Mouse (Mus musculus): Measurements from ENCODE around the gene Gal3st4. TPM values are rescaled to one million over a fixed set of nuclear protein-coding genes. Genes with fewer than 3 reads are reported as not detected.

Gene Gal3st4
- not detected in 2 replicates for polyA plus RNA-seq (2012; ENCODE audit: insufficient read depth, low replicate concordance)

GRCm38 (mm10) chr5:138272409-138272923 is at the start of gene Gal3st4:
TSS of gene Gal3st4 (minus strand) at chr5:138272840.
- H3K9me3 ChIP-seq = no peaks in the 10 kb centered on the region

GRCm38 (mm10) chr5:138312795-138313194 is 40.2 kb upstream of the Gal3st4 start:
- Histone ChIP-seq H3K27me3 (replicated peaks) (no peaks in the 10 kb centered on the region), H3K9me3 (peaks cover 1% of the 10 kb centered on the region), H3K4me1 (no peaks in the 10 kb centered on the region), H3K4me3 (replicated peaks) (no peak overlapping the region), H3K36me3 (replicated peaks; ENCODE audit: low read length) (no peaks in the 10 kb centered on the region)
- TF ChIP-seq GATA1 (IDR thresholded peaks at IDR 0.05; ENCODE audit: borderline replicate concordance, low read length) = no peak
- no peak for TF ChIP-seq FLI1 (IDR thresholded peaks at IDR 0.05; ENCODE audit: low read length)

More at GRCm38 (mm10) chr5:138272409-138272923, at the start of gene Gal3st4:
- no peak within 1 kb of the TSS for H3K4me3 ChIP-seq (replicated peaks)
- no peak for TF ChIP-seq GATA1 (IDR thresholded peaks at IDR 0.05; ENCODE audit: borderline replicate concordance, low read length)
- no peak for TF ChIP-seq FLI1 (IDR thresholded peaks at IDR 0.05; ENCODE audit: low read length)
- peaks cover 50% of the 10 kb centered on the region for H3K4me1 ChIP-seq
- peaks cover 42% of the 10 kb centered on the region for H3K27me3 ChIP-seq (replicated peaks)
- no peaks in the 10 kb centered on the region for H3K36me3 ChIP-seq (replicated peaks; ENCODE audit: low read length)

- Histone ChIP-seq H3K27me3 (replicated peaks) (no peaks in the 10 kb centered on the region), H3K36me3 (replicated peaks; ENCODE audit: low read length) (peaks cover 2% of the 10 kb centered on the region), H3K4me3 (replicated peaks) (no peak overlapping the region), H3K9me3 (no peaks in the 10 kb centered on the region), H3K4me1 (peaks cover 11% of the 10 kb centered on the region)
- TF ChIP-seq GATA1 (IDR thresholded peaks at IDR 0.05; ENCODE audit: borderline replicate concordance, low read length) = no peak
- TF ChIP-seq FLI1 (IDR thresholded peaks at IDR 0.05; ENCODE audit: low read length) = no peak
Measured at GRCm38 (mm10) chr5:138299613-138300012, 27.0 kb upstream of the Gal3st4 start.

- Histone ChIP-seq H3K9me3 (no peaks in the 10 kb centered on the region), H3K27me3 (replicated peaks) (no peaks in the 10 kb centered on the region), H3K4me3 (replicated peaks) (no peak overlapping the region), H3K36me3 (replicated peaks; ENCODE audit: low read length) (no peaks in the 10 kb centered on the region), H3K4me1 (no peaks in the 10 kb centered on the region)
- TF ChIP-seq FLI1 (IDR thresholded peaks at IDR 0.05; ENCODE audit: low read length) (no peak), GATA1 (IDR thresholded peaks at IDR 0.05; ENCODE audit: borderline replicate concordance, low read length) (no peak)
Measured at GRCm38 (mm10) chr5:138294158-138294557, 21.5 kb upstream of the Gal3st4 start.

GRCm38 (mm10) chr5:138291638-138292037 is 19.0 kb upstream of the Gal3st4 start:
- Histone ChIP-seq H3K27me3 (replicated peaks) (no peaks in the 10 kb centered on the region), H3K4me1 (no peaks in the 10 kb centered on the region), H3K4me3 (replicated peaks) (no peak overlapping the region), H3K36me3 (replicated peaks; ENCODE audit: low read length) (no peaks in the 10 kb centered on the region), H3K9me3 (peaks cover 3% of the 10 kb centered on the region)
- TF ChIP-seq FLI1 (IDR thresholded peaks at IDR 0.05; ENCODE audit: low read length) (no peak), GATA1 (IDR thresholded peaks at IDR 0.05; ENCODE audit: borderline replicate concordance, low read length) (no peak)

GRCm38 (mm10) chr5:138287861-138288260 is 15.2 kb upstream of the Gal3st4 start:
- Histone ChIP-seq H3K4me3 (replicated peaks) (no peak overlapping the region), H3K27me3 (replicated peaks) (no peaks in the 10 kb centered on the region), H3K4me1 (no peaks in the 10 kb centered on the region; the same call in 1 of the 2 replicates), H3K9me3 (peaks cover 3% of the 10 kb centered on the region), H3K36me3 (replicated peaks; ENCODE audit: low read length) (no peaks in the 10 kb centered on the region)
- TF ChIP-seq FLI1 (IDR thresholded peaks at IDR 0.05; ENCODE audit: low read length) (no peak), GATA1 (IDR thresholded peaks at IDR 0.05; ENCODE audit: borderline replicate concordance, low read length) (no peak)

GRCm38 (mm10) chr5:138283540-138283939 is 10.9 kb upstream of the Gal3st4 start:
- Histone ChIP-seq H3K36me3 (replicated peaks; ENCODE audit: low read length) (no peaks in the 10 kb centered on the region), H3K4me1 (peaks cover 28% of the 10 kb centered on the region), H3K4me3 (replicated peaks) (no peak overlapping the region), H3K9me3 (peaks cover 13% of the 10 kb centered on the region), H3K27me3 (replicated peaks) (peaks cover 25% of the 10 kb centered on the region)
- no peak for TF ChIP-seq FLI1 (IDR thresholded peaks at IDR 0.05; ENCODE audit: low read length)
- no peak for TF ChIP-seq GATA1 (IDR thresholded peaks at IDR 0.05; ENCODE audit: borderline replicate concordance, low read length)

- no peaks in the 10 kb centered on the region for H3K36me3 ChIP-seq (replicated peaks; ENCODE audit: low read length)
- H3K4me3 ChIP-seq (replicated peaks) = no peak overlapping the region
- TF ChIP-seq FLI1 (IDR thresholded peaks at IDR 0.05; ENCODE audit: low read length) (no peak), GATA1 (IDR thresholded peaks at IDR 0.05; ENCODE audit: borderline replicate concordance, low read length) (no peak)
- peaks cover 10% of the 10 kb centered on the region for H3K9me3 ChIP-seq
- H3K27me3 ChIP-seq (replicated peaks) = peaks cover 27% of the 10 kb centered on the region
- peaks cover 46% of the 10 kb centered on the region for H3K4me1 ChIP-seq
Measured at GRCm38 (mm10) chr5:138281798-138282197, 9.2 kb upstream of the Gal3st4 start.

- peaks cover 10% of the 10 kb centered on the region for H3K9me3 ChIP-seq
- H3K4me3 ChIP-seq (replicated peaks) = peak overlapping the region; percentile 47
- peaks cover 55% of the 10 kb centered on the region for H3K4me1 ChIP-seq
- TF ChIP-seq FLI1 (IDR thresholded peaks at IDR 0.05; ENCODE audit: low read length) (no peak), GATA1 (IDR thresholded peaks at IDR 0.05; ENCODE audit: borderline replicate concordance, low read length) (no peak)
- peaks cover 27% of the 10 kb centered on the region for H3K27me3 ChIP-seq (replicated peaks)
- H3K36me3 ChIP-seq (replicated peaks; ENCODE audit: low read length) = no peaks in the 10 kb centered on the region
Measured at GRCm38 (mm10) chr5:138280829-138281228, 8.2 kb upstream of the Gal3st4 start.

- Histone ChIP-seq H3K4me3 (replicated peaks) (peak overlapping the region; percentile 92), H3K27me3 (replicated peaks) (peaks cover 31% of the 10 kb centered on the region), H3K9me3 (peaks cover 10% of the 10 kb centered on the region), H3K4me1 (peaks cover 60% of the 10 kb centered on the region), H3K36me3 (replicated peaks; ENCODE audit: low read length) (no peaks in the 10 kb centered on the region)
- TF ChIP-seq FLI1 (IDR thresholded peaks at IDR 0.05; ENCODE audit: low read length) = no peak
- TF ChIP-seq GATA1 (IDR thresholded peaks at IDR 0.05; ENCODE audit: borderline replicate concordance, low read length) = no peak
Measured at GRCm38 (mm10) chr5:138280425-138280768, 7.8 kb upstream of the Gal3st4 start.
